Mouse (Mus musculus) WW6 (cell line): ENCODE measurements around the gene Brd3.

Experiments used
- DNase-seq: peaks from one replicate; pipeline ENCODE4 v3.0.0-alpha.2; 2013; ENCODE audit warnings: low read depth, low spot score

Brd3 gene

DNA sequence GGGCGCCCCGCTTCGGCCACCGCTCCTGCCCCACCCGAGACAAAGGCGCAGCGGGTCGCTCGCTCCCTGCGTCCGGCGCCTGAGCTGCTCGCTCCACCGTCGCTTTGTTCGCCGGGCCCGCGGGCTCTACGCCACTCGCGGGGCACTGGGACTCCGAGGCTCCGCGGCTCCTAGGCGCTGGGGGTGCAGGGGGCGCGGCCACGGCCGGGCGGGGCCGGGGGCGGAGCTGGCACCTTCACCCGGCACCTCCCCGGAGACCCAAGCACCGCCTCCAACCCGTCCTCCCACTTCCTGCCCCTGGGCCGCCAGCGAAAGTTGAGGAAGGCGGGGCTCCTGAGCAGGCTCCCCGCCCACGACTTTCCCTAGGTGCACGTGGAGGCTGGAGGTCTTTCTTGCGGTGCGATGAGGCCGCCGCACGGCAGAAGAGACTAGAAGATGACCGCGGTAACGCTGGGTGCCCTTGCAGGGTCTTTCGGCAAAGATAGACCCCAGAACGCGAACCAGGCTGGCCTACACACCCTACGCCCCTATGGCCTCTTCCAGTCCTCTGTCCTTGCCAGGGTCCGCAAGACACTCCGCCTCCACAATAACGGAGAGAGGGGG is 80.5 kb downstream of the Brd3 start, which contains the start of gene Vav2:
Vav2 (minus strand) TSS at position 179 of the 603 bp plus-strand sequence.
- peak; percentile 87 for DNase-seq

- no peak for DNase-seq
These were observed 81.0 kb downstream of the Brd3 start for GRCm38 (mm10) chr2:27426406-27426854.

DNA sequence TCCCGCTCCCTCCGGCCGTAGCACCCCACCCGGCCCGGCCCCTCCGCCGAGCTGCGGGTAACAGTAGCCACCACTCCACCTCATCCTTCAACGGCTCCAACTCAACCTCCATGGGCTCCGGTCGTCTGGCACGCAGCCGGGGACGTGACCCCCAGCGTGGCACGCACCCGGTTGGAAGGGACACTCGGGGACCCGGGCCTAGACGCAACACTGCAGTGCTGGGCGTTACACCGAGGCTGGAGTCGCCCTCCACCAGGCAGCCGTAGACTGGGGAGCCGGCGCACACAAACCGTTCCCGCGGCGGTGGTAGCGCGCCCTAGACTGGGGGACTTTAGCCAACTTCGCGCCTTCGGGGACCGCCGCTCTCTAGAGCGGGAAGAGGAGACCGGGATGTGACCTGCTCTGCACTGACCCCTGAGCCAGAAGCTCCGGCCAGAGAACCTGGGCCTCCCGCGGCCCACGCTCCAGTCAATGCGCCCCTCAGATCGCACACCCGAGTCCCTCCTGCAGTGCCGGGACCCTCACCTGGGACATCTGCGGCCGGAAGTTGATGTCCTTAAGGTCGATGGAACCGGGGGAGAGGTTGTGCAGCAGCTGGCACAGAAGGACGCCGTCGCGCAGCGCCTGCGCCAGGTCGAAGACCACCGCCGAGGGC is 81.6 kb downstream of the Brd3 start:
- DNase-seq: no peak

DNA sequence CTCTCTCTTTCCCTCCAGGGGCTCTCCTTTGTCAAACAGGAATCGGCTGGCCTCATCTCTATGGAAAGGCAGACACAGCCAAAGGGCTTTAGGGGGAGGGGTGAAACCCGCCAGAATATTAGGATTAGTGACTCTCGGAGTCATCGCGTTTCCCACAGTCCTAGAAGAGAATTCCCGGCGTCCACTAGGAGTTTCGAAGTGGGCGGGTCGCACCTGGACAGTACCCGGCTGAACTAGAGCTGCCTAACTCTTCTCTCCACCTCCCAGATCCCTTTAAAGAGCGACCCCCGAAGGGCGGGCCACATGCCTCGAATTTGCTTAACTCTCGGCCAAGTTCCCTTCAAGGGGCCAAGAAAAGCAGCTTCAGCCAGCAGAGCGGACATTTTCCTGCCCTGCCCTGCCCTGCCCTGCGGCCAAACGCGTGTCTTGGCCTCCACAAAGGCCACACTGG is 82.3 kb downstream of the Brd3 start:
- DNase-seq: no peak

GRCm38 (mm10) chr2:27423596-27423995 is 83.9 kb downstream of the Brd3 start:
- no peak for DNase-seq

DNA sequence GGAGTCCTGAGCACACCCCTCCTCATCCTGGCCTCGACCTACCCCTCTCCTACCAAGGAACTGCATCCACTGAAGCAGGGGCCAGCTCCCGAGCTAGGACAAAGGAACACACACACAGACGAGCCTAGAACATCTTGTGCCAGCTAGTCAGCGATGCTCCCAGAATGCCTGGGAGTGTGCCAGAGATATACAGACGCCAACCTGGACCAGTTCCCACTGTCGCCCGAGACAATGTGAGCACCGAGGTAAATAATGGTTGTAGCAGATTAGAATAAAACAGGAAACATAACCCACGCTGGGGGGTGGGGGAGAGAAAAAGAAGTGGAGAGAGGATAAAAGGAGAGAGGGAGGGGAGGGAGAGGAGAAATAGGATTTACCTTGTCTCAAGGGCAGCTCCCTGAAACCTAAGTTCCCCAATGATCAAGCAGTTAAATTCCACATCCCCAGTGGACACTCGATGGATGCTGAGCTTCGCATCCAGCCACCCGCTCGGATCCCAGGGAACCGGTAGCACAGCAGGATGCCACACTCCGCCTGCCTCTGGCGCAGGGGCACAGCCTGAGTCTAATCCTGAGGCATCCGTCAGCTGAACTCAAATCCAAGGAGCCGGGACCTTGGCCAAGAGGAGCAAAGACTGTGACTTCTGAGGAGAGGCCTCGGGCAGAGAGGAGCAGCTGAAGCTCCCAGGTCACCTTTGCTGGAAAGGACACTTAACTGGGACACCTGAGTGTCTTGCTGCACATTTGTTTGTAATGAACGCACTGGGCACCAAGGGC is 86.0 kb downstream of the Brd3 start:
- DNase-seq: no peak

DNA sequence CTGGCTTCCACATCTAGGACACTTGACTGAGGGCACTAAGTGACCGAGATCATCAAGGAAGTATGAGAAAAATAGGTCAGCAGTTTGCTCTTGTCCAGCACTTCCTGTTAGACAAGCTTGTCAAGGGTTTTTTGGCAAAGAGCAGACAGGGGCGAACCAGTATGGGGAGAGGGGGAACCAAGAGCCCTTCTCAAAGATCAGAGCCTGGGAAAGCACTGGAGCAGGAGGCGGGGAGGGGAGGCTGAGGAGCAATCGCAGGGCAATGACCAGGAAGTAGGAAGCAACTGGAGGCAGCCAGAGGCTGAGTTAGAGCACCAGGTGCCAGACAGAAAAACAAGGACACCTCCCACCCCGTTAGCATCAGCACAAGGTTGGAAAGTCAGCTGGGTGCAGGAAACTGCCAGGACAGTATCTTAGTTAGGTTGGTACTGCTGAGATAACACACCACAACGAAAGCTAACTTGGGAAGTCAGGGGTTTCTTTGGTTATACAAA is 88.8 kb downstream of the Brd3 start:
- no peak for DNase-seq

DNA sequence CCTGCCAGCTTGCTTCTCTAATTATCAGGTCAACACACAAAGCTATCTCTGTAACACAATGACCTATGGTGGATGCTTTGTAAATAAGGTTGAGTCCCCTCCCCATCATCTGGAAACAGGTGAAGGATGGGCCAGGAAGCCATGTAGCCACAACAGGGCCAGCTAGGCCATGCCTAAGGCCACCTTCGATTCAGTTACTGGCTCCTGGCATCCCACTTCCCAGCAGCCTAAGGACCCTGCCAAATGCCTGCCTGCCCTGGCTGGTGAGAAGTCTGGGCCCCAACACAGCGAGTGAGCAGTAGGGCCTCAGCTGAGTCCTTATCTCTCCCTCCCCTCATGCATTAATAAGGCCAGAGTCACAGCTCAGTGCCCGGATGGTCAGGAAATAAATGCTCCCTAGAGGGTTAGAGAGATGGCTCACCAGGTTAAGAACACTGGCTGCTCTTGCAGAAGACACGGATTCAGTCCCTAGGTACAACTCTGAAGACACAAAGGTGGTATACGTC is 89.8 kb downstream of the Brd3 start:
- DNase-seq: no peak

GRCm38 (mm10) chr2:27416425-27416824 is 91.0 kb downstream of the Brd3 start:
- no peak for DNase-seq

DNA sequence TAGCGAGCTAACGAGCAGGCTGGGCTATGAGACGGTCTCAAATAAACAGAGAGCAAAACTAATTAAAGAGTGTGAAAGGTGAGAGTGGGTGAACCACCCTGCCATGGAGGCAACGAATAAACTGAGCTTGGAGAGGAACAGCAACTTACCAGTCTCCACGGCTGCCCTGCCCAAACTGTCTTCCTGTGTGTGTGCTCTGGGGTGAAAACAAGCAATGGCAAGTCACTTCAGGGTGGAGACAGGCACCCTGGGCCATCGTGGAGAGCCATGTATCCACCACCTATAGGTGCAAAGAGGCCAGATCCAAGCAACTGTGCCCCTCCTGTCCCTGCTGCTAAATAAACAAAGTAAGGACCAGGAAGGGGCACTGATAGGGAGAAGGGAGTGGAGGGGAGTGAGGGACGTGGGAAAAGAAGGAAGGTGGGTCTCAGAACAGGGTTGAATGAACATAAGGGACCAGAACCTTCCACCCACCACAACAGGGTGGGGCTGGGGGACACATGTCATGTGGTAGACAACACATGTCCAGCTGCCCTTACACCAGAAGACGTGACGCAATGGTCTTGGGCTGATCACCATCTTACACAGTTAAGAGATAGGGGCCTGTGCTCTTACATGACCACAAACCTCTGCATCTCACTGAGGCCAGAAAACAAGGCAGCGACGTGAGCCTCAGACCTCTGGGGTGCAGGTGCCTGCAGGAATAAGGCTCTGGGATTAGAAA is 92.2 kb downstream of the Brd3 start:
- no peak for DNase-seq

DNA sequence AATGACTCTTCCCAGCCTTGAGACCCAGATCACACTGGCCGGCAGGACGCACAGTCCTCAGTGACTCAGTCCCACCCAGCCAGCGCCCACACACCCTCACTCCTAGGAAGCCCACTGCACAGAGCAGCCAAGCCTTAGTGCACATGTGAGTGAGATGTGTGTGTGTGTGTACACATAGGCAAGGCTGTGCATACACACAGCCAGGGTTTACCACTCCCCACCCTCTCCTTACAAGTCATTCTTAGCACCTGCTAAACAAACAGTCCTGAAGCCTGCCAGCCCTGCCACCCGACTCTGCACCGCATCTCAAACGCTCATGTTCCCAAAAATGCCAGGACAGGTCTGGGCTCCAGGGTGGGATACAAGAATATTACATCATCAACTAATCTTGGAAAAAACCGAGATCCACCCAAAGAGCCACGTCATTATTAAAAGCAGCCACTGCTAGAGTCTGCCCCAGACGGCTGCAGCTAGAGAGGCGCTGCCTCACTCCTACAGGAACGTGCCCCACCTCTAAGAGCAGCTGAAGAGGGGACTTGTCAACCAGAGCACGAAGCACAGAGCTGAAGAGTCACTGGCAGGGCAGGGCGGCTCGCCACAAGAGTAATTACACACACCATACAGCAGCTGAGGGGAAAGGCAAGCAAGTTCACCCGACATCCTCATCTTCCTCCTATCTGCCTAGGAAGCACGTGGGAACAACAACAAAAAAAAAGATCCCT is 93.4 kb downstream of the Brd3 start:
- DNase-seq: no peak

DNA sequence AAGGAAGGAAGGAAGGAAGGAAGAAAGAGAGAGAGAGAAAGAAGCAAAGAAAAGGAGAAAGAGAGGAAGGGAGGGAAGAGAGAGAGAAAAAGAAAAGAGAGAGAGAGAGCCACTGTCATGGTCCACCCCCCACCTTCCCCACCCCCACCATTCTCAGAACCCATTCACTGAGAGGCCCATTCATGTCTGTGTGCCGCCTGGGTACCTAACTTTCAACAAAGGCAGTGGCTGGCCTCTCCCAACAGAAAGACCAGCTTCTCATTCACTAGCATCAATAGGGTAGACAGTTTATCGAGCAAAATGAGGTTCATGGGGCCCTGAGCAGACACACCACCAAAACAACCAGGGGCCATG is 93.9 kb downstream of the Brd3 start:
- no peak for DNase-seq

DNA sequence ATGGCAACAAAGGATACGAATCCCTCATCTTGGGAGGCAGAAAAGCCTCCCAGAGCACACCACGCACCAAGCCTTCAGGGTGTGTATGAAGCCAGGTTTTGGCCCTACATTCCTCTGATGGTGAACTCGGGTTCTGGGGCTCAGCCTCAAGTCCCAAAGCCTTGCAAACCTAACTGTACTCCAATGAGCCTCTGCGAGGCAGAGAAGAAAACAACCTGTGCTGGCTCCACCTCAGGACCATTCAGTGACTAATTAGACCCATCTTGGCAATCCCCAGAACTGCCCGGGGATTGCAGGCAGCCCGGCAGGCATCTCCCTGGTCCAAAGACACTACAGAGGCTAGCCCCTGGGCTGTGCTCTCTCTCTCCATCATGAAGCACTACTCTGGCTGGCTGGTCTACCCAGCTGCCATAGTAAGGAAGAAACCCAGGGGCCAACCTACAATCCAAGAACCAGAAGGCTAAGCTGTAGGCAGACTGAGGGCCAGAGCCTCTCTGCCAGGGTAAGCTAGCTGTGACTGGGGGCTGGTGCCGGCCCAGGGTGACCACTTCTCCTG is 95.1 kb downstream of the Brd3 start:
- no peak for DNase-seq

DNA sequence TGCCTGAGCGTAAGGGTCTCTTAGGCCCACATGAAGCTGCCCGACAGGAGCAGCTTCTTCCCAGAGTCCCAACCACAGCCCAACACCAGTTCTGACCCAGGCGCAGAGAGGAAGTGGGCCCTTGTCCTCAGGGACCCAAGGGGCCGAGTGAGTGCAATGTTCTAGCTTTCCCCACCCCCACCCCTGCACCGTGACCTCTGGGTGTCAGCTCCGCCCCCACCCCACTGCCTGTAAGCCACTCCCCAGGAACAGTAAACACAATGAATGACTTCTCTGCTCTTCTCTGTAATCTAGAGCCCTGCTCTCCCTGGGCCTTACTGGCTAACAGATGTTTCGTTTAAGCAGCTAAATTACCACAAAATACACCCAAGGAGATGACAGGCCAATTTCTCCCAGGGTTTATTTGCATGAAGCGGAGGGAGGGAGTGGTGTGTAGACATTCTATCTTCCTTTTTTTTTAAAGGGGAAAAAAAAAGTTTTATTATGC is 95.7 kb downstream of the Brd3 start:
- no peak for DNase-seq

- no peak for DNase-seq
These were observed 96.8 kb downstream of the Brd3 start for GRCm38 (mm10) chr2:27410518-27411140.

- no peak for DNase-seq
These were observed 99.3 kb downstream of the Brd3 start for GRCm38 (mm10) chr2:27408194-27408593.

GRCm38 (mm10) chr2:27406928-27407327 is 100.5 kb downstream of the Brd3 start:
- DNase-seq: no peak

DNA sequence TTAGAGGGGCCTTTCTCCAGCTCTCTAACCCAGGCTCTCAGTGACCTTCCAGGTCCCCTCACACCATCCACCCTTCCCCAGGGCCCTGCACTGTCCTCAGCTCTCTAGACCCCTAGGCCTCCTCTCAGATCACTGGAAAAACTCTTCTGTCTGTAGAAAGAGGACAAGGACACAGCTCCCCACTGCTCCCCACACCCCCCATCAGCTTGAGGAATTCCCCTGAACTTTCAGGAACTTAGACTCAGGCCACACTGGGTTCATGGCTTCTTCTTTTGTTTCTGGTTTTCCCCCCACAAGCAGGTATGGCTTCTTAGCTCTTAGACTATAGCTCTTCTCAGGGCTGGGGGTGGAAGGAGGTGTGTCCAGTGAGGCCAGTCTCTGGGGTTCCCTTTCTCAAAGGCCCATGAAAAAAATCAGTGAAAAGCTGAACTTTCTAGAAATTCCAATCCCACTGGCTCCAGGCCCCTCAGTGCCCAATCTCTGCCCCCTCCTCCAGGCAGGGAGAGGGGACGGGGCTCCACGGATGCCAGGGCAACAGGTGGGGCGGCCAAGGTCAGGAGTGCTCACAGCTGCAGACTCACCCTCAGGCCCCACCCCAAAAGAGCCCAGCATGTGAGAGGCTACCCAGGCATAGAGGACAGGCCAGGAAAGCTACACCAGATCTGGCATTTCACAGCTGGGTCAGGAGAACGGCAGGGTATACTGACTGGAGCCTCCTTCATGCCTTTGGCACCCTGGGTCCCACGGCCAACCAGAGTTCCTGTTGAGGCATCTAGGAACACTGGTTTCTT is 102.2 kb downstream of the Brd3 start:
- no peak for DNase-seq

GRCm38 (mm10) chr2:27404375-27405093 is 102.9 kb downstream of the Brd3 start:
- no peak for DNase-seq
